Mouse (Mus musculus) gastrocnemius, postnatal 10 days (tissue): ENCODE results near the gene Tmtc2. TPM values are rescaled to one million over a fixed set of nuclear protein-coding genes. Genes with fewer than 3 reads are reported as not detected.

Source experiments
- DNase-seq: peaks from one replicate; pipeline ENCODE4 v3.0.0; 2021; ENCODE audit warnings: mixed read lengths
- total RNA-seq, 2 experiments: library from RNA; stranded (reverse); gene quantifications; 2 replicates each; pipeline ENCODE4 v1.2.3; 2021

Gene Tmtc2
- total RNA-seq, 2 experiments from 2014 or later, result 4.6 to 8.7 TPM

GRCm38 (mm10) chr10:105416601-105417000, 157.7 kb downstream of the Tmtc2 start:
- DNase-seq, result no peak

GRCm38 (mm10) chr10:105405856-105406527, 168.3 kb downstream of the Tmtc2 start:
- DNase-seq, result no peak

- DNase-seq, result no peak
Measured at GRCm38 (mm10) chr10:105403931-105404330, 170.3 kb downstream of the Tmtc2 start.

- DNase-seq, result no peak
Measured at GRCm38 (mm10) chr10:105402481-105402779, 171.8 kb downstream of the Tmtc2 start.

- DNase-seq, result no peak
Measured at GRCm38 (mm10) chr10:105401754-105402480, 172.3 kb downstream of the Tmtc2 start.

- DNase-seq, result no peak
Measured at GRCm38 (mm10) chr10:105399316-105399715, 174.9 kb downstream of the Tmtc2 start.

GRCm38 (mm10) chr10:105384065-105384464, 190.2 kb downstream of the Tmtc2 start:
- DNase-seq, result no peak

- no peak for DNase-seq
Measured at GRCm38 (mm10) chr10:105381705-105382104, 192.5 kb downstream of the Tmtc2 start.

GRCm38 (mm10) chr10:105381202-105381601, 193.0 kb downstream of the Tmtc2 start:
- DNase-seq, result no peak

GRCm38 (mm10) chr10:105380584-105380983, 193.7 kb downstream of the Tmtc2 start:
- DNase-seq, result no peak

GRCm38 (mm10) chr10:105377711-105378110, 196.5 kb downstream of the Tmtc2 start:
- no peak for DNase-seq

- DNase-seq, result no peak
Measured at GRCm38 (mm10) chr10:105373265-105373664, 201.0 kb downstream of the Tmtc2 start.

- DNase-seq, result no peak
Measured at GRCm38 (mm10) chr10:105368242-105368641, 206.0 kb downstream of the Tmtc2 start.

- no peak for DNase-seq
Measured at GRCm38 (mm10) chr10:105364480-105364879, 209.8 kb downstream of the Tmtc2 start.

- no peak for DNase-seq
Measured at GRCm38 (mm10) chr10:105350301-105350700, 223.9 kb downstream of the Tmtc2 start.

- no peak for DNase-seq
Measured at GRCm38 (mm10) chr10:105345920-105346319, 228.3 kb downstream of the Tmtc2 start.

- DNase-seq, result no peak
Measured at GRCm38 (mm10) chr10:105332856-105333255, 241.4 kb downstream of the Tmtc2 start.

- DNase-seq, result no peak
Measured at GRCm38 (mm10) chr10:105330327-105330726, 243.9 kb downstream of the Tmtc2 start.

GRCm38 (mm10) chr10:105323646-105324192, 250.5 kb downstream of the Tmtc2 start:
- no peak for DNase-seq

- DNase-seq, result no peak
Measured at GRCm38 (mm10) chr10:105319299-105320057, 254.8 kb downstream of the Tmtc2 start.

- DNase-seq, result no peak
Measured at GRCm38 (mm10) chr10:105318869-105319268, 255.4 kb downstream of the Tmtc2 start.

- DNase-seq, result no peak
Measured at GRCm38 (mm10) chr10:105312986-105313385, 261.3 kb downstream of the Tmtc2 start.

- DNase-seq, result no peak
Measured at GRCm38 (mm10) chr10:105297560-105297959, 276.7 kb downstream of the Tmtc2 start.
